Mouse (Mus musculus): ENCODE measurements around the gene Zfyve19. TPM values are rescaled to one million over a fixed set of nuclear protein-coding genes. Genes with fewer than 3 reads are reported as not detected.

Gene Zfyve19
- polyA plus RNA-seq (2012; rRNA removed; ENCODE audit: low replicate concordance): 29.4 and 36.1 TPM in 2 replicates

DNA sequence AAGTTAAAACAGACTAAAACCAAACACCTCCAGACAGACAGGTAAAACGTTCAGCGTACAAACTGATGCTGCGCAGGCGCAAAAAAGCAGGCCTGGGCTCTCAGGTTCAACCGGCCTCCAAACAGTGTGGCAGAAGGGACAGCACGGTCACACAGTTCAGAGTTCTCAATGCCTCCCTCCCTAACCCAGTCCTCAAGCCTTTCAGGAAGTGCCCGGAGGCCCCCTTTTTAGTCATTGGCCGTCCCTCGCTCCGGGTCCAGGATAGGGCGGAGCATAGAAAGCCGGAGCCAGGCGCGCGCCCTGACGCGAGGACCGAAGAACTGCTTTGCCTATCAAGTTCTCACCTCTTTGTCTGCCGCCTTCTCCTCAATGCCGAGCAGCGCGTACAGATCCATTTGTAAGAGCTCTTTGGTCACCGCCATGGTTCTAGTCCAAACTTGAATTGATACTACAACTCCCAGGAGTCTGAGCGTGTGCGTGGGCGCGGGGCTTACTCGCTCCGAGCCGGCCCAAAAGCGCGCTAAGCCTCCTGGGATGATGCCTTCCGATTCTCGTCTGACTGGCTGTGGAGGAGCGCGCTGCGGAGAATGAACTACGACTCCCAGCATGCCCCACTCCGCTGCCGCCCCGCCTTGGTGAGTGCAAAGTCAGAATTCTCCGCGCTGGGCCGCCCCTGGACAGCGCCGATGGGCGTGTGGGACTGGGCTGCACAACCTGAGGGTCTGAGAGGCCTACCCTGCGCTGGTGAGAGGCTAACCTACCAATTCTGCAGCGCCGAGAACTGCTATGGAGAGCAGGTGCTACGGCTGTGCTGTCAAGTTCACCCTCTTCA lies at the start of gene Zfyve19, which contains the start of gene Dnajc17:
Zfyve19 (plus strand) TSS at position 274 of the 832 bp plus-strand sequence.
Dnajc17 (minus strand) TSS at position 452 of the 832 bp plus-strand sequence.

DNA sequence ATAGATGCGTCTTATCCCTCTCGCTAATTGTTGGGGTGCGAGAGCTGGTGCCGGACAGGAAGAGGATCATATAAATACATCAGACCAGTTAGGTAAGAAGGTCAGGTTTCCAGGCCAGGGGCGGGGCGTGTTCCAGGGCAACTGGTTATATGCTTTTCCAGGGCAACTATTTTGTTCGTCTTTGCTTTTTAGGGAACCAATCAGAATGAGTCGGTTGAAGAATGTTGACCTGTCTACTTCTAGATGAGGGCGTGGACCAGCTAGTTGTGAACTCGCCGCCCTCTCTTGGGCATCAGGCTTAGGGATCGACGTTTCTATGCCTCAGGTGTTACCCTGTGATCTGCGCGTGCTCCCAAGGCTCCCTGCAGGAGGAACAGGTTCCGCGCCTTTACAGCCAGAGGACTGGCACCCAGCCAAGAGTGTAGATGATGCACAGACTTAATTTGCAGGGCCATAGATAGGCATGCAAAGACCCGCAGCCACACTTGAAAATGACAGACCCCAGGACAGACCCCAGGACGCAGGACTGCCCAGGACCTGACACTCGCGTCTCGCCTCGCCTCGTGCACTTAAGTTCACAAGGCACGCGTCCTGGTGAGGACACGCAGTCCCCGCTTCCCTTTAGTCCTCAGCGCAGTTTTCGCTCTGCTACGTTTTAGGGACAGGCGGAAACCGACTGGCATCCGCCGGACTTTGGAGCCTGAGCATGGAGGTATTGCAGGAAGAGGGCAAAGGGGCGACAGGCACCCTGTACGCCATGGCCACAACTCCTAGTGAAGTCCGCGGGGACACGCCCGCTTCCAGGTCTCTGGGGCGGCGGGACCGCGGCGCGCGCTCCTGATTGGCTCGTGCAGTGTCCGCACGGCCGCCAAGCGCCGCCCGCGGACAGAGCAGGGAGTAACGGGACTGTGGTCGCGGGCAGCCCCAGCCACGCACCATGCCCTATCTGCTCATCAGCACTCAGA lies 41.2 kb upstream of the Zfyve19 start, which contains the start of gene Gchfr:
Gchfr (plus strand) TSS at position 873 of the 965 bp plus-strand sequence.

DNA sequence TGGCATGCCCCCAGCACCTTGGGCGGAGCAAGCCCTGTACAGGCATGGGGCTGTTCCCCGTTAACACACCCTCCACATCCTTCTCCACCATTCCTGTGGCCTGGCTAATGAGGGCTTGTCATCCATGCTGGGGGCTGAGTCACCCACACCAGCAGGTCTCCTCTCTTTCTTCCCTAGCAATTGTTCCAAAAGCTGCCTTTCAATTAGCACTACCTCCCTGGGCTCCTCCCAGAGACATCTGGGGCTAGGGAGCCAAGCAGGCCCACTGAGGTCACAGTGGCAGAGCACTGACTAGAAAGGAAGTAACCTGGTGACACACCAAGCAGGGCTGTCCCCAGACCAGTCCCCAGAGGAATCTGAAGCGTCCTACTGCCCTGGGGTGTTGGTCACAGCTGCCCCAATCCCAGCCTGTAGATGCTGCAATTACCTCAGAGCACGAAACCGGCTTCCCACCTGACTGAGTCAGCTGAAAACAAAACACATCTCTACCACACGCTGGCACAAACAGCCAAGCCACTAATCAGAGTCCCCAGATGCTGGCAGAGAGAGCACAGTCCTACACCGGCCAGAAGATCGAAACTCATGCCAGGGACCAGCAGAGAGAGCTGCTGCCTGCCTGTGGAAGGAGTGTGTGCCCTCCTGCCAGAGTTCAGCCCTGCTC lies 34.3 kb upstream of the Zfyve19 start, which contains the start of gene Gm14137:
Gm14137 (plus strand) TSS at position 519 of the 661 bp plus-strand sequence.

DNA sequence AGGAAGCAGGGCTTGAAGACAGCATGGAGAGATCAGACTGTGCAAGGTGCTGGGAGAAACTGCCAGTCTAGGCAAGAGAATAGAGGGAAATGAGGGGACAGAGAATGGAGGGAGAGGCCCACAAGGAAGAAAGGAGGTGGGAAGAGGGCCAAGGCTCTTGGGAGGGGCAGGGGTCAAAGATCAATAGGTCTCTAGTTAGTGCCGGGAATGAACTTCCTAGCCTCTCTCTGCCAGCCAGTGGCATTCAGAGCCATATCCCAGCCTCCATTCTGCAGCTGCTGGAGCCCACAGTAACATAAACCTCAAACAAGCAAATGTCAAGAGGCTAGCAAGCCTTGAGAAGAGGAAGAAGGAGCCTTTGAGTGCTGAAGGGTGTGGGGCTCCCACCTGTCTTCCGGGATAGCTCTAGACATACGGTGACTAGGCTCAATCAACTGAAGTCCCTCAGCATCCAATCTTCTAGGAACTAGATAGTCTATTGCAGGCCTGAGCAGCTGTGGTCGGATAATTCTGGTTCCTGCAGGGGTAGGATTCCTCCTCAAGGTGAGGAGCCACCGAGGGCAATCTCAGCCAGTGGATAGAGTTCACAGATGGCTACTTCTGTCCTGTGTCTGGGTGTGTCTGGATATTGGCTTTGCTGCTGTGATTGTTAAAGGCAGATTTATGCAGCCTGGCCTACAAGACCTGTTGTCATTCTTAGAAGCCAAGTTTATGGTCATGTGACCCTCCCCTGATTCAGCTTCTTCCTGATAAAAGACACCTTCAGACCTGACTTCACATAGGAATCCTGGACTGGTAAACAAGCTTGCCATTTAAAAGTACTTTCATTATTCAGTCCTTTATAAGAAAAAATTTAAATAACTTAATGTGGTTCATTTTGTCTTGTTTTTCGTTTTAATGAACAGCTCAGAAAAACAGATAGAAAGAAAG lies 21.6 kb downstream of the Zfyve19 start, which contains the start of gene Ppp1r14d:
Ppp1r14d (minus strand) TSS at position 132 of the 930 bp plus-strand sequence.

DNA sequence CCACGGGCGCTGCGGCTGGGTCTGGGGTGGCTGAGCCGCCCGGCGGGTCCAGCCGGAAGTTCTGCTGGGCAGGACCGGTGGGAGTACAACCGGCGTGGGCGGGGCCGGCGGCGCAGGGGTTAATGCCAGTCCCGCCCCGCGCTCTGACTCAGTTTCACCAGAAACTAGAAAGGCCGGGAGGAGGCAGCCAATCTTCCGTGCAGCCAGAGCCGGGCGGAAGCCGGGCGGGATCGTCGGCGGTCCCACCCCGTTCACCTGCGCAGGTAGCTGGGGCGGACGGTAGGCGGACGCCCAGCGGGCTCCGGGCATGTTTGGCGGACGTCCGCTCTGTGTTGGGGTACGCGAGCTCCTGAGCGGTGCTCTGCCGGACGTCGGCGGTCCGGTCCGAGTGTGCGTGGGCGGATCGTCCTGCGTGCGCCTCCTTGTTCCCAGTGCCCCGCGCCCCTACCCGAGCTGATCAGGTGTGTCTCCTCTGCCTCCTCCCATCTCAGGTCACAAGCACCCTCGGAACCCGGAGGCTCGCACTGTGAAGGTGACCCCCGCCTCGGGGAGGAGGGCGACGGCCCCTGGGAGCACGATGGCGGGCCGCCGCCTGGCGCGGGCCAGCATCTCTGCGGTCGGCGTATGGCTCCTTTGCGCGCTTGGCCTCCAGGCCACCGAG lies 28.9 kb downstream of the Zfyve19 start, which contains the start of gene Spint1:
Spint1 (plus strand) TSS at position 153 of the 661 bp plus-strand sequence.

Other genes starting within 250 kb of the Zfyve19 start
- 3.6 and 5.3 TPM in 2 replicates for gene Ccdc32, start 179.2 kb upstream of the Zfyve19 start, polyA plus RNA-seq (2012; rRNA removed; ENCODE audit: low replicate concordance)
- 0.78 and 1.7 TPM in 2 replicates for gene Rpusd2, start 173.8 kb upstream of the Zfyve19 start, polyA plus RNA-seq (2012; rRNA removed; ENCODE audit: low replicate concordance)
- gene Knl1, start 161.5 kb upstream of the Zfyve19 start, polyA plus RNA-seq (2012; rRNA removed; ENCODE audit: low replicate concordance): 0.12 and 0.16 TPM in 2 replicates
- 4.1 and 4.2 TPM in 2 replicates for gene Rad51, start 95.8 kb upstream of the Zfyve19 start, polyA plus RNA-seq (2012; rRNA removed; ENCODE audit: low replicate concordance)
- gene Rmdn3, start 51.6 kb upstream of the Zfyve19 start, polyA plus RNA-seq (2012; rRNA removed; ENCODE audit: low replicate concordance): 26.8 and 50.3 TPM in 2 replicates
- 32.5 and 153 TPM in 2 replicates for gene Gchfr, start 40.8 kb upstream of the Zfyve19 start, polyA plus RNA-seq (2012; rRNA removed; ENCODE audit: low replicate concordance)
- gene Gm14137, start 34.1 kb upstream of the Zfyve19 start, polyA plus RNA-seq (2012; rRNA removed; ENCODE audit: low replicate concordance): 0.04 and 0.06 TPM in 2 replicates
- gene Dnajc17, start 178 bp downstream of the Zfyve19 start, polyA plus RNA-seq (2012; rRNA removed; ENCODE audit: low replicate concordance): 2.9 and 3.1 TPM in 2 replicates
- gene Ppp1r14d, start 21.3 kb downstream of the Zfyve19 start, polyA plus RNA-seq (2012; rRNA removed; ENCODE audit: low replicate concordance): 106 and 267 TPM in 2 replicates
- 134 and 359 TPM in 2 replicates for gene Spint1, start 28.7 kb downstream of the Zfyve19 start, polyA plus RNA-seq (2012; rRNA removed; ENCODE audit: low replicate concordance)
- 2.0 and 3.7 TPM in 2 replicates for gene Rhov, start 62.7 kb downstream of the Zfyve19 start, polyA plus RNA-seq (2012; rRNA removed; ENCODE audit: low replicate concordance)
- gene Vps18, start 80.1 kb downstream of the Zfyve19 start, polyA plus RNA-seq (2012; rRNA removed; ENCODE audit: low replicate concordance): 17.3 and 20.0 TPM in 2 replicates
- 9.4 and 13.5 TPM in 2 replicates for gene Dll4, start 117.2 kb downstream of the Zfyve19 start, polyA plus RNA-seq (2012; rRNA removed; ENCODE audit: low replicate concordance)
- gene Chac1, start 142.6 kb downstream of the Zfyve19 start, polyA plus RNA-seq (2012; rRNA removed; ENCODE audit: low replicate concordance): 1.3 and 5.3 TPM in 2 replicates